Mouse (Mus musculus) MEL (cell line): Measurements from ENCODE around the gene Brip1. TPM values are rescaled to one million over a fixed set of nuclear protein-coding genes. Genes with fewer than 3 reads are reported as not detected.

Experiments
- DNase-seq: peaks from one replicate; pipeline ENCODE4 v3.0.0; 2011; ENCODE audit warnings: low read depth, low spot score
- H3K27ac ChIP-seq: 2 replicates; pipeline ENCODE4 v1.5.1; 2012; ENCODE audit warnings: low read depth, mild to moderate bottlenecking, control low read depth, low read length, moderate library complexity; ENCODE audit not compliant: control insufficient read depth
- H3K27me3 ChIP-seq, 2 experiments: fragments of 150-350 bp in 1 of 2; sonication (generic) in 1 of 2; 2 replicates each; pipeline ENCODE4 v1.6.1; 2012; ENCODE audit warnings: low read length in 2 of 2, mild to moderate bottlenecking in 2 of 2, improper control_type of control experiment in 1 of 2, moderate library complexity in 1 of 2; ENCODE audit not compliant: insufficient read depth in 2 of 2, control insufficient read depth in 1 of 2
- H3K36me3 ChIP-seq, 2 experiments: 2 replicates each; pipeline ENCODE4 v1.6.1; 2012 to 2014; ENCODE audit warnings: low read length in 2 of 2, improper control_type of control experiment in 1 of 2, inconsistent platforms in 1 of 2, mild to moderate bottlenecking in 1 of 2; ENCODE audit not compliant: insufficient read depth in 2 of 2, control insufficient read depth in 1 of 2
- H3K4me1 ChIP-seq, 2 experiments: fragments of 150-350 bp in 1 of 2; sonication (generic) in 1 of 2; 2 replicates each; pipeline ENCODE4 v1.6.1; 2012; ENCODE audit warnings: low read length in 2 of 2, improper control_type of control experiment in 1 of 2, mild to moderate bottlenecking in 1 of 2; ENCODE audit not compliant: insufficient read depth in 2 of 2, control insufficient read depth in 1 of 2
- H3K4me3 ChIP-seq, 2 experiments: fragments of 150-350 bp in 1 of 2; sonication (generic) in 1 of 2; 2 replicates each; pipeline ENCODE4 v1.5.1; 2012; ENCODE audit warnings: low read depth in 2 of 2, low read length in 2 of 2, mild to moderate bottlenecking in 2 of 2, moderate library complexity in 2 of 2, control low read depth in 1 of 2, improper control_type of control experiment in 1 of 2; ENCODE audit not compliant: control insufficient read depth in 1 of 2, insufficient read depth in 1 of 2
- H3K79me2 ChIP-seq: 2 replicates; pipeline ENCODE4 v1.6.1; 2012; ENCODE audit warnings: mild to moderate bottlenecking, low read length, moderate library complexity; ENCODE audit not compliant: control insufficient read depth, poor library complexity, insufficient read depth
- H3K9ac ChIP-seq: 2 replicates; pipeline ENCODE4 v1.6.1; 2012; ENCODE audit warnings: low read depth, mild to moderate bottlenecking, control low read depth, low read length, moderate library complexity; ENCODE audit not compliant: control insufficient read depth, poor library complexity, severe bottlenecking
- H3K9me3 ChIP-seq: fragments of 150-350 bp; sonication (generic); replicated peaks from 2 replicates; pipeline ENCODE4 v1.6.1; 2012; ENCODE audit warnings: mild to moderate bottlenecking, low read length, improper control_type of control experiment, moderate library complexity; ENCODE audit not compliant: insufficient read depth
- BHLHE40 ChIP-seq: IDR thresholded peaks from 2 replicates; pipeline ENCODE4 v1.6.1; 2012; ENCODE audit warnings: low read depth, mild to moderate bottlenecking, inconsistent platforms, low read length, improper control_type of control experiment, borderline replicate concordance
- CHD1 ChIP-seq: IDR thresholded peaks from 2 replicates; pipeline ENCODE4 v1.6.1; 2012; ENCODE audit warnings: low read depth, mild to moderate bottlenecking, inconsistent platforms, low read length, improper control_type of control experiment
- E2F4 ChIP-seq: IDR thresholded peaks from 2 replicates; pipeline ENCODE4 v1.6.1; 2011; ENCODE audit warnings: low read depth, low read length, improper control_type of control experiment, borderline replicate concordance
- ELF1 ChIP-seq: IDR thresholded peaks from 2 replicates; pipeline ENCODE4 v1.6.1; 2014; ENCODE audit warnings: low read depth, mild to moderate bottlenecking, inconsistent platforms, low read length, improper control_type of control experiment, moderate library complexity
- EP300 ChIP-seq, 2 experiments: IDR thresholded peaks; 2 replicates each; pipeline ENCODE4 v1.6.1; 2011; ENCODE audit warnings: improper control_type of control experiment in 2 of 2, low read length in 2 of 2, low read depth in 1 of 2, mild to moderate bottlenecking in 1 of 2
- GABPA ChIP-seq: IDR thresholded peaks from 2 replicates; pipeline ENCODE4 v1.6.1; 2012; ENCODE audit warnings: low read depth, mild to moderate bottlenecking, inconsistent platforms, low read length, improper control_type of control experiment, moderate library complexity
- GATA1 ChIP-seq: IDR thresholded peaks from 2 replicates; pipeline ENCODE4 v1.6.1; 2011; ENCODE audit warnings: low read depth, low read length, improper control_type of control experiment
- HCFC1 ChIP-seq: IDR thresholded peaks from 2 replicates; pipeline ENCODE4 v1.6.1; 2012; ENCODE audit warnings: low read depth, mild to moderate bottlenecking, inconsistent platforms, low read length, improper control_type of control experiment, moderate library complexity
- JUND ChIP-seq: IDR thresholded peaks from 2 replicates; pipeline ENCODE4 v1.6.1; 2011; ENCODE audit warnings: low read depth, mild to moderate bottlenecking, improper control_type of control experiment, low read length
- KAT2A ChIP-seq: conservative IDR thresholded peaks from 2 replicates; pipeline ENCODE4 v1.6.1; 2012; ENCODE audit warnings: low read depth, low read length, improper control_type of control experiment, inconsistent platforms
- MAFK ChIP-seq: IDR thresholded peaks from 2 replicates; pipeline ENCODE4 v1.6.1; 2011; ENCODE audit warnings: low read depth, mild to moderate bottlenecking, low read length, improper control_type of control experiment, borderline replicate concordance
- MAX ChIP-seq: IDR thresholded peaks from 2 replicates; pipeline ENCODE4 v1.6.1; 2011; ENCODE audit warnings: low read length, improper control_type of control experiment
- MYB ChIP-seq: IDR thresholded peaks from 2 replicates; pipeline ENCODE4 v1.6.1; 2011; ENCODE audit warnings: mild to moderate bottlenecking, low read depth, low read length, improper control_type of control experiment
- MYC ChIP-seq: IDR thresholded peaks from 2 replicates; pipeline ENCODE4 v1.6.1; 2011; ENCODE audit warnings: low read depth, mild to moderate bottlenecking, low read length, improper control_type of control experiment, moderate library complexity
- NRF1 ChIP-seq: IDR thresholded peaks from 2 replicates; pipeline ENCODE4 v1.6.1; 2014; ENCODE audit warnings: low read depth, mild to moderate bottlenecking, inconsistent platforms, low read length, improper control_type of control experiment, moderate library complexity; ENCODE audit not compliant: poor library complexity, insufficient read depth, severe bottlenecking
- POLR2AphosphoS2 ChIP-seq: IDR thresholded peaks from 2 replicates; pipeline ENCODE4 v1.6.1; 2011; ENCODE audit warnings: low read length, improper control_type of control experiment
- POLR2AphosphoS5 ChIP-seq: IDR thresholded peaks from 2 replicates; pipeline ENCODE4 v1.6.1; 2012; ENCODE audit warnings: low read depth, borderline replicate concordance, mild to moderate bottlenecking, inconsistent platforms, low read length, moderate library complexity, mixed read lengths
- RCOR1 ChIP-seq: IDR thresholded peaks from 2 replicates; pipeline ENCODE4 v1.6.1; 2012; ENCODE audit warnings: low read depth, mild to moderate bottlenecking, inconsistent platforms, low read length, improper control_type of control experiment
- SIN3A ChIP-seq: IDR thresholded peaks from 2 replicates; pipeline ENCODE4 v1.6.1; 2012; ENCODE audit warnings: low read length, improper control_type of control experiment, inconsistent platforms
- SMC3 ChIP-seq: IDR thresholded peaks from 2 replicates; pipeline ENCODE4 v1.6.1; 2011; ENCODE audit warnings: low read depth, low read length, improper control_type of control experiment
- TBP ChIP-seq: IDR thresholded peaks from 2 replicates; pipeline ENCODE4 v1.8.0; 2011; ENCODE audit warnings: low read depth, low read length, improper control_type of control experiment
- TCF12 ChIP-seq: IDR thresholded peaks from 2 replicates; pipeline ENCODE4 v1.6.1; 2014; ENCODE audit warnings: low read depth, mild to moderate bottlenecking, inconsistent platforms, low read length, improper control_type of control experiment, moderate library complexity
- USF1 ChIP-seq: IDR thresholded peaks from 2 replicates; pipeline ENCODE4 v1.6.1; 2014; ENCODE audit warnings: low read depth, mild to moderate bottlenecking, inconsistent platforms, low read length, improper control_type of control experiment, moderate library complexity
- USF2 ChIP-seq, 2 experiments: IDR thresholded peaks; 2 replicates each; pipeline ENCODE4 v1.6.1; 2011 to 2012; ENCODE audit warnings: improper control_type of control experiment in 2 of 2, low read length in 2 of 2, borderline replicate concordance in 1 of 2, inconsistent platforms in 1 of 2, low read depth in 1 of 2, mild to moderate bottlenecking in 1 of 2; ENCODE audit not compliant: insufficient read depth in 1 of 2
- ZC3H11A ChIP-seq: IDR thresholded peaks from 2 replicates; pipeline ENCODE4 v1.6.1; 2012; ENCODE audit warnings: low read depth, mild to moderate bottlenecking, inconsistent platforms, low read length, improper control_type of control experiment
- ZKSCAN1 ChIP-seq: IDR thresholded peaks from 2 replicates; pipeline ENCODE4 v1.6.1; 2012; ENCODE audit warnings: low read depth, mild to moderate bottlenecking, inconsistent platforms, low read length, improper control_type of control experiment, moderate library complexity
- ZMIZ1 ChIP-seq: IDR thresholded peaks from 2 replicates; pipeline ENCODE4 v1.6.1; 2012; ENCODE audit warnings: low read depth, mild to moderate bottlenecking, inconsistent platforms, low read length, improper control_type of control experiment, moderate library complexity
- ZNF384 ChIP-seq: IDR thresholded peaks from 2 replicates; pipeline ENCODE4 v1.6.1; 2012; ENCODE audit warnings: low read depth, mild to moderate bottlenecking, inconsistent platforms, low read length, improper control_type of control experiment
- polyA plus RNA-seq, 2 experiments: library from polyadenylated mRNA; stranded (reverse) in 1 of 2; unstranded in 1 of 2; fragments of >175 nt in 1 of 2; fragments of >200 nt in 1 of 2; gene quantifications; 2 replicates each; pipeline versions ENCODE4 v1.2.1 to v1.2.4; 2012; ENCODE audit warnings: low replicate concordance in 2 of 2, low read depth in 1 of 2; ENCODE audit not compliant: insufficient read length in 2 of 2, insufficient read depth in 1 of 2, missing spikeins in 1 of 2
- total RNA-seq: library from RNA; depleted of rRNA; stranded (reverse); fragments of 300-350 nt; gene quantifications from 2 replicates; pipeline ENCODE4 v1.2.3, GENCODE M21; 2012

The Brip1 gene
- total and polyA plus RNA-seq, 3 experiments: 13.4 to 20.9 (median 14.9) TPM

- H3K9ac ChIP-seq: no peak overlapping the region
- TF ChIP-seq USF1 (no peak), RCOR1 (no peak), POLR2AphosphoS5 (no peak), MYC (no peak), NRF1 (no peak), BHLHE40 (no peak), HCFC1 (no peak), MAX (no peak), MYB (no peak), TCF12 (no peak), CHD1 (no peak), MAFK (no peak), GABPA (no peak), ELF1 (no peak), USF2 (IDR thresholded peaks at IDR 0.05; ENCODE audit: borderline replicate concordance in 1 of 2, insufficient read depth in 1 of 2, low read depth in 1 of 2, low read length in 2 of 2) (no peak), GATA1 (no peak), ZNF384 (no peak)
- no peak for DNase-seq
- H3K79me2 ChIP-seq: no peaks in the 10 kb centered on the region; the same call in 1 of the 2 replicates
- peaks cover 0 to 3% of the 10 kb centered on the region in 2 experiments; a peak in 1 of 4 replicates for H3K36me3 ChIP-seq
- H3K27me3 ChIP-seq: no peaks in the 10 kb centered on the region
- no peak overlapping the region for H3K4me3 ChIP-seq
- H3K4me1 ChIP-seq: no peaks in the 10 kb centered on the region
- H3K9me3 ChIP-seq: no peaks in the 10 kb centered on the region
- no peak overlapping the region for H3K27ac ChIP-seq
These were observed 69.7 kb downstream of the Brip1 start for GRCm38 (mm10) chr11:86131324-86131723.

- Histone ChIP-seq H3K9ac (peak overlapping the region; percentile 18; the same call in 1 of the 2 replicates), H3K27me3 (no peaks in the 10 kb centered on the region), H3K4me1 (peaks cover 15 to 25% of the 10 kb centered on the region in 2 experiments), H3K27ac (peak overlapping the region; percentile 67), H3K4me3 (peak overlapping the region; percentile 15 to 23), H3K36me3 (peaks cover 0 to 18% of the 10 kb centered on the region in 2 experiments; a peak in 2 of 4 replicates), H3K79me2 (no peaks in the 10 kb centered on the region), H3K9me3 (no peaks in the 10 kb centered on the region)
- DNase-seq: peak; percentile 89
- no peak for TF ChIP-seq JUND
- TF ChIP-seq KAT2A: no peak
- peak; percentile 59 to 70 for TF ChIP-seq EP300 (IDR thresholded peaks at IDR 0.05; ENCODE audit: low read depth in 1 of 2, low read length in 2 of 2)
- peak; percentile 70 for TF ChIP-seq GATA1
- TF ChIP-seq ZKSCAN1: no peak
- no peak for TF ChIP-seq MAFK
- TF ChIP-seq E2F4: no peak
- no peak; the same call in 1 of the 2 replicates for TF ChIP-seq ZC3H11A
- 0 out of 2 replicates have a peak, but pooled peaks have one; percentile 7 for TF ChIP-seq ZMIZ1
- peak; percentile 12; the same call in 1 of the 2 replicates for TF ChIP-seq SMC3
- TF ChIP-seq SIN3A: peak; percentile 47
- no peak for TF ChIP-seq POLR2AphosphoS5
- TF ChIP-seq BHLHE40: peak; percentile 40; the same call in 1 of the 2 replicates
- no peak for TF ChIP-seq GABPA
- TF ChIP-seq CHD1: no peak
- no peak for TF ChIP-seq TBP
- TF ChIP-seq POLR2AphosphoS2: no peak
- 0 out of 2 replicates have a peak, but pooled peaks have one; percentile 14 for TF ChIP-seq MYC
These were observed 83.7 kb downstream of the Brip1 start for GRCm38 (mm10) chr11:86117078-86117869.
